Mouse (Mus musculus) heart, adult 2 months (tissue): ENCODE results near the gene Ado. TPM values are rescaled to one million over a fixed set of nuclear protein-coding genes. Genes with fewer than 3 reads are reported as not detected.

Experiments
- DNase-seq, 2 experiments: peaks; one replicate each; pipeline ENCODE4 v3.0.0; 2021
- H3K27ac ChIP-seq: fragments of 200-600 bp; 2 replicates; pipeline ENCODE4 v1.8.1; 2022
- H3K27me3 ChIP-seq: fragments of 200-500 bp; 2 replicates; pipeline ENCODE4 v1.6.1; 2012; ENCODE audit warnings: mild to moderate bottlenecking, low read length, inconsistent platforms, mixed read lengths; ENCODE audit not compliant: control insufficient read depth, insufficient read depth
- H3K36me3 ChIP-seq: fragments of 200-500 bp; 2 replicates; pipeline ENCODE4 v1.6.1; 2012; ENCODE audit warnings: low read length, inconsistent platforms; ENCODE audit not compliant: control insufficient read depth, insufficient read depth
- H3K4me1 ChIP-seq: fragments of 200-500 bp; 2 replicates; pipeline ENCODE4 v1.6.1; 2011; ENCODE audit warnings: low read length; ENCODE audit not compliant: control insufficient read depth, insufficient read depth
- H3K4me3 ChIP-seq: fragments of 200-600 bp; 2 replicates; pipeline ENCODE4 v1.8.1; 2022
- H3K79me2 ChIP-seq: fragments of 200-500 bp; replicated peaks from 2 replicates; pipeline ENCODE4 v1.6.1; 2012; ENCODE audit warnings: mild to moderate bottlenecking, inconsistent platforms, low read length, moderate library complexity, mixed read lengths; ENCODE audit not compliant: control insufficient read depth, insufficient read depth
- H3K9ac ChIP-seq: fragments of 200-500 bp; 2 replicates; pipeline ENCODE4 v1.6.1; 2012; ENCODE audit warnings: low read depth, mild to moderate bottlenecking, control low read depth, inconsistent platforms, low read length, mixed read lengths
- CTCF ChIP-seq: fragments of 200-600 bp; IDR thresholded peaks from 2 replicates; pipeline ENCODE4 v1.8.1; 2022; ENCODE audit warnings: antibody characterized with exemption, mild to moderate bottlenecking, moderate library complexity
- EP300 ChIP-seq: fragments of 200-500 bp; IDR thresholded peaks from 2 replicates; pipeline ENCODE4 v1.6.1; 2011; ENCODE audit warnings: low read depth, low read length, control low read depth; ENCODE audit not compliant: insufficient read depth
- POLR2A ChIP-seq: fragments of 200-500 bp; IDR thresholded peaks from 2 replicates; pipeline ENCODE4 v1.6.1; 2011; ENCODE audit warnings: mild to moderate bottlenecking, low read depth, low read length, control low read depth; ENCODE audit not compliant: insufficient read depth
- WGBS: fragments of 180-500 bp; shearing (Covaris S2); methylation state at CpG from one replicate; pipeline ENCODE4 v1.1.7; 2018; 5-methylcytosine and 5-hydroxymethylcytosine counted together
- intact Hi-C: fragments of 180-260 bp; cut with DNase I; formaldehyde crosslinking; loops from one replicate; pipeline ENCODE4 v1.15.1; 2025
- polyA plus RNA-seq: library from polyadenylated mRNA; depleted of rRNA; stranded (reverse); fragments of >200 nt; gene quantifications from 2 replicates; pipeline ENCODE4 v1.2.3, GENCODE M21; 2012
- total RNA-seq, 2 experiments: library from RNA; stranded (reverse); gene quantifications; 2 replicates each; pipeline ENCODE4 v1.2.3; 2021

Gene Ado
- total and polyA plus RNA-seq, 3 experiments = 6.3 to 17.7 (median 17.3) TPM

DNA sequence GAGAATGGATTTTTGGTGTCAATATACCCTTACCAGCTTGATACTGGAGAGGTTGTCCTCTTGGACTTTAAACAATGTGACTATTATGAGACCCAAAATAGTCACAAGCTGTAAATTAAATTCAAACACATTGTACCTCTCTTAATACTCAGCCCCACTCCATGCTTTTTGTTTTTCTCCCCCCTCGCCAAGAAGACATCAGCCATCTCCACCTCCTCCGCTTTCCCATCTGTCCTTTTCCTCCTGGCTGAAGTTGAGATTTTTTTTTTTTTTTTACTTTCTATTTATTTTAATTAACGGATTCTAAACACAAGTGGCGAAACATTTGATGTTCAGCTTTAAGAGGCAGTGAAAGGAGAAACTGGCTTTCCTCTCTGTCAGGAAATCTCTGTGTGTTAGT is 9.3 kb upstream of the Ado start:
- no peaks in the 10 kb centered on the region for H3K27me3 ChIP-seq
- no peak overlapping the region for H3K27ac ChIP-seq
- intact Hi-C loops = no loop called here

DNA sequence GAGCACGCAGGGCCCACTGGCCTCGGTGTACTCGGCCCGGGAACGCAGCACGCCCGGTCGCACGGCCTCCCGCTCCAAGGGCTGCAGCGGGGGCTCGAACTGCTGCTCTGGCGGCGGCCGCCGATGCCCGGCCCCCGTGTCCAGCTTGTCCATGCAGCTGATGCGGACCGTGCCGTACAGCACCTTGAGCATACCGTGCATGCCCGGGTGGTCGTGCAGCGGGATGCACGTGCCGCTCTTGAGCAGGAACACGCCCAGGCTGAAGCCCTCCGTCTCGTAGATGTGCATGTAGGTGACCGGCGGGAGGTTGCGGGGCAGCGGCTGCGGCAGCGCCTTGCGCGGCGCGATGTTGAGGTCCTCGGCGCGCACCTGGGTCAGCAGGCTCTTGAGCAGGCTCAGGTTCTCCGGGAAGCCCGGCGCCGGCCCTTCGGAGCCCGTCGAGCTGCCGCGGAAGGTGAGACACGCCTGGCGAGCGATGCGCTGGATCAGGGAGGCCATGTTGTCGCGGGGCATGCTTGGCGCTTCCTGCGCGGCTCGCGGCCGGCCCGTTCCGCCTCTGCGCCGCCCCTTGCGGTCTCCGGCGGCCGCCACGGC is 397 bp downstream of the Ado start:
- Histone ChIP-seq H3K36me3 (peaks cover 4% of the 10 kb centered on the region; the same call in 1 of the 2 replicates), H3K4me1 (peaks cover 4% of the 10 kb centered on the region), H3K79me2 (peaks cover 1% of the 10 kb centered on the region; the same call in 1 of the 2 replicates), H3K27me3 (no peaks in the 10 kb centered on the region), H3K4me3 (peak overlapping the region; percentile 91), H3K9ac (peak overlapping the region; percentile 80), H3K27ac (peak overlapping the region; percentile 99)
- no peak for TF ChIP-seq EP300
- TF ChIP-seq POLR2A = no peak
- no peak for TF ChIP-seq CTCF
- under 1% methylated on average over 73 of the region's 73 CpGs for WGBS
- intact Hi-C loops = loop anchor here (1.0 to 2.0 kb wide), 2 partner anchors 11 to 726 kb away; no protein-coding TSS in a partner anchor
- peak in 1 of 2 experiments; percentile 40 for DNase-seq

More for the DNA sequence above, 9.3 kb upstream of the Ado start:
- Histone ChIP-seq H3K4me3 (no peak overlapping the region), H3K9ac (no peak overlapping the region), H3K36me3 (no peaks in the 10 kb centered on the region), H3K79me2 (no peaks in the 10 kb centered on the region), H3K4me1 (no peaks in the 10 kb centered on the region)
- TF ChIP-seq CTCF (no peak), EP300 (no peak), POLR2A (no peak)
- 83% methylated on average over 4 of the region's 4 CpGs for WGBS
- DNase-seq = no peak

DNA sequence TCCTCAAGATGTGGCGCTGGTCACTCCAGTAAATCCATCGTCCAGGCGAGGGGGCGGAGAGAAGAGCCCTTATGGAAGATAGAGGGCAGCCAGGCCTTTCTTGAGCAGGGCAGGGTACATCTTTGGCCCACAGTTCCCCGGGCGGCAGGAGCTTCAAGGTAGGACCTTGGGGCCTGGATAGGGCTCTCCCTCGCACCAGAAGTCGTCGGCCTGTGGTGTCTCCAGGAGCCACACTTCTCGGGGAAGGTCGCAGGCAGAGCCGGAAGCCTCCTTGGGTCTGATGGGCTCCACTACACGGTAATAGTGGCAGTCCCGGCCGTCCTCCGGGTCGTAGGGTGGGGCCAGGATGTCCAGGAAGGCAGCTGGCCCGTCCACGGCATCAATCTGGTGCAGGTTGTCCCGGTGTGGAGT is 900 bp downstream of the Ado start:
- peaks cover 4% of the 10 kb centered on the region; the same call in 1 of the 2 replicates for H3K36me3 ChIP-seq
- H3K9ac ChIP-seq = peak overlapping the region; percentile 80
- no peaks in the 10 kb centered on the region for H3K27me3 ChIP-seq
- peaks cover 4% of the 10 kb centered on the region for H3K4me1 ChIP-seq
- peaks cover 1% of the 10 kb centered on the region; the same call in 1 of the 2 replicates for H3K79me2 ChIP-seq
- intact Hi-C loops = loop anchor here (1.0 to 2.0 kb wide), 2 partner anchors 11 to 727 kb away; no protein-coding TSS in a partner anchor
- 5% methylated on average over 20 of the region's 20 CpGs for WGBS
- peak in 1 of 2 experiments; percentile 58 for DNase-seq
- H3K4me3 ChIP-seq = peak overlapping the region; percentile 91
- H3K27ac ChIP-seq = peak overlapping the region; percentile 99
- TF ChIP-seq POLR2A (no peak), EP300 (no peak), CTCF (no peak)

DNA sequence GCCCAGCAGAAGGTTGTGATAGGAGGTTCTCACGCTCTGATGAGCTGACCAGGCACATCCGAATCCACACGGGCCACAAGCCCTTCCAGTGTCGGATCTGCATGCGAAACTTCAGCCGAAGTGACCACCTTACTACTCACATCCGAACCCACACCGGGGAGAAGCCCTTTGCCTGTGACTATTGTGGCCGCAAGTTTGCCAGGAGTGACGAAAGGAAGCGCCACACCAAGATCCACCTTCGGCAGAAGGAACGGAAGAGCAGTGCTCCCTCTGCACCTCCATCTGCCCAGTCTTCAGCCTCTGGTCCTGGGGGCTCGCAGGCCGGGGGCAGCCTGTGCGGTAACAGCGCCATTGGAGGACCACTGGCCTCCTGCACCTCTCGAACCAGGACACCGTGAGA is 8.2 kb downstream of the Ado start:
- Histone ChIP-seq H3K4me1 (no peaks in the 10 kb centered on the region), H3K36me3 (no peaks in the 10 kb centered on the region), H3K27me3 (peaks cover 8% of the 10 kb centered on the region; the same call in 1 of the 2 replicates), H3K9ac (no peak overlapping the region), H3K27ac (no peak overlapping the region), H3K79me2 (no peaks in the 10 kb centered on the region), H3K4me3 (no peak overlapping the region)
- TF ChIP-seq CTCF = no peak
- no peak for TF ChIP-seq EP300
- no peak for TF ChIP-seq POLR2A
- no peak for DNase-seq
- intact Hi-C loops = no loop called here
- 58% methylated on average over 19 of the region's 19 CpGs for WGBS

DNA sequence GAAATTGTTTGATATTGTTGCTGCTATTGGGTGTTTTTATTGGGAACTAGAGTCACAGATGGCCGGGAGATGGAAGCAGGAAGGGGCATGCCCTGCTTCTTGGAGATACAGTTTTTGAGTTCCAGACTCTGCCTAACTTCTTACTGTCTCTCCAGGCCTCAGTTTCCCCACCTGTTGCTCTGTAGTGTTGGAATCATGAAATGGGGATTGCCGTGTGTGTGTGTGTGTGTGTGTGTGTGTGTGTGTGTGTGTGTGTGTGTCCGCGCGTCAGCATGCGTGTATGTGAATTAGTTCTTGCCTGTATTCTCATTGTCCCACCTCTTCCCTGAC is 9.4 kb downstream of the Ado start:
- DNase-seq = no peak
- Histone ChIP-seq H3K36me3 (no peaks in the 10 kb centered on the region), H3K4me1 (no peaks in the 10 kb centered on the region), H3K79me2 (no peaks in the 10 kb centered on the region), H3K4me3 (no peak overlapping the region), H3K9ac (no peak overlapping the region), H3K27me3 (peaks cover 13% of the 10 kb centered on the region; the same call in 1 of the 2 replicates), H3K27ac (no peak overlapping the region)
- 59% methylated on average over 6 of the region's 6 CpGs for WGBS
- TF ChIP-seq POLR2A (no peak), EP300 (no peak), CTCF (no peak)
- intact Hi-C loops = loop anchor here (2.0 to 5.0 kb wide), 2 partner anchors 221 to 733 kb away; no protein-coding TSS in a partner anchor
